Mouse (Mus musculus): ENCODE results near the gene D17H6S53E. TPM values are rescaled to one million over a fixed set of nuclear protein-coding genes. Genes with fewer than 3 reads are reported as not detected.
A peak's percentile ranks its signal among the peaks of the same experiment; 100 is the strongest.

The D17H6S53E gene
- polyA plus RNA-seq, 1 experiment, result 2.5 TPM

GRCm38 (mm10) chr17:35162730-35163129 is 36.6 kb downstream of the D17H6S53E start:
- no peak overlapping the region for H3K27ac ChIP-seq (ENCODE audit: control insufficient read depth, insufficient read depth, low read depth, low read length)
- peak overlapping the region; percentile 47 for H3K4me3 ChIP-seq (ENCODE audit: control insufficient read depth, low read depth, low read length)
- H3K27me3 ChIP-seq (ENCODE audit: control insufficient read depth, insufficient read depth, low read length), result no peaks in the 10 kb centered on the region
- TF ChIP-seq CTCF (IDR thresholded peaks at IDR 0.05; ENCODE audit: control insufficient read depth, insufficient read depth, insufficient replicate concordance, low read depth, low read length) (no peak), POLR2A (IDR thresholded peaks at IDR 0.05; ENCODE audit: control insufficient read depth, low read depth, low read length) (no peak)
- H3K36me3 ChIP-seq (ENCODE audit: control insufficient read depth, insufficient read depth, low read length), result peaks cover 10% of the 10 kb centered on the region
- H3K4me1 ChIP-seq (ENCODE audit: control insufficient read depth, insufficient read depth, low read length), result peaks cover 4% of the 10 kb centered on the region

GRCm38 (mm10) chr17:35163326-35164081 is 37.3 kb downstream of the D17H6S53E start:
- TF ChIP-seq POLR2A (IDR thresholded peaks at IDR 0.05; ENCODE audit: control insufficient read depth, low read depth, low read length) (no peak), CTCF (IDR thresholded peaks at IDR 0.05; ENCODE audit: control insufficient read depth, insufficient read depth, insufficient replicate concordance, low read depth, low read length) (no peak)

GRCm38 (mm10) chr17:35164218-35164567 is 38.0 kb downstream of the D17H6S53E start:
- Histone ChIP-seq H3K27ac (ENCODE audit: control insufficient read depth, insufficient read depth, low read depth, low read length) (peak overlapping the region; percentile 99), H3K4me1 (ENCODE audit: control insufficient read depth, insufficient read depth, low read length) (peaks cover 4% of the 10 kb centered on the region), H3K36me3 (ENCODE audit: control insufficient read depth, insufficient read depth, low read length) (peaks cover 5% of the 10 kb centered on the region), H3K27me3 (ENCODE audit: control insufficient read depth, insufficient read depth, low read length) (no peaks in the 10 kb centered on the region), H3K4me3 (ENCODE audit: control insufficient read depth, low read depth, low read length) (peak overlapping the region; percentile 94)
- TF ChIP-seq POLR2A (IDR thresholded peaks at IDR 0.05; ENCODE audit: control insufficient read depth, low read depth, low read length) (peak; percentile 6; the same call in 1 of the 2 replicates), CTCF (IDR thresholded peaks at IDR 0.05; ENCODE audit: control insufficient read depth, insufficient read depth, insufficient replicate concordance, low read depth, low read length) (no peak)

More at GRCm38 (mm10) chr17:35163326-35164081, 37.3 kb downstream of the D17H6S53E start:
- Histone ChIP-seq H3K4me3 (ENCODE audit: control insufficient read depth, low read depth, low read length) (peak overlapping the region; percentile 94), H3K27me3 (ENCODE audit: control insufficient read depth, insufficient read depth, low read length) (no peaks in the 10 kb centered on the region), H3K4me1 (ENCODE audit: control insufficient read depth, insufficient read depth, low read length) (peaks cover 4% of the 10 kb centered on the region), H3K27ac (ENCODE audit: control insufficient read depth, insufficient read depth, low read depth, low read length) (peak overlapping the region; percentile 99), H3K36me3 (ENCODE audit: control insufficient read depth, insufficient read depth, low read length) (peaks cover 10% of the 10 kb centered on the region)

GRCm38 (mm10) chr17:35164568-35165450 is 38.6 kb downstream of the D17H6S53E start, which contains the start of gene Prrc2a:
Gene Prrc2a, minus strand, starts transcription at chr17:35164897.
- TF ChIP-seq CTCF (IDR thresholded peaks at IDR 0.05; ENCODE audit: control insufficient read depth, insufficient read depth, insufficient replicate concordance, low read depth, low read length), result no peak
- peak; percentile 88 for TF ChIP-seq POLR2A (IDR thresholded peaks at IDR 0.05; ENCODE audit: control insufficient read depth, low read depth, low read length)
- peaks cover 3% of the 10 kb centered on the region for H3K36me3 ChIP-seq (ENCODE audit: control insufficient read depth, insufficient read depth, low read length)
- no peaks in the 10 kb centered on the region for H3K27me3 ChIP-seq (ENCODE audit: control insufficient read depth, insufficient read depth, low read length)
- peak within 1 kb of the TSS; percentile 94 for H3K4me3 ChIP-seq (ENCODE audit: control insufficient read depth, low read depth, low read length)
- peaks cover 4% of the 10 kb centered on the region for H3K4me1 ChIP-seq (ENCODE audit: control insufficient read depth, insufficient read depth, low read length)
- peak within 1 kb of the TSS; percentile 99 for H3K27ac ChIP-seq (ENCODE audit: control insufficient read depth, insufficient read depth, low read depth, low read length)

DNA sequence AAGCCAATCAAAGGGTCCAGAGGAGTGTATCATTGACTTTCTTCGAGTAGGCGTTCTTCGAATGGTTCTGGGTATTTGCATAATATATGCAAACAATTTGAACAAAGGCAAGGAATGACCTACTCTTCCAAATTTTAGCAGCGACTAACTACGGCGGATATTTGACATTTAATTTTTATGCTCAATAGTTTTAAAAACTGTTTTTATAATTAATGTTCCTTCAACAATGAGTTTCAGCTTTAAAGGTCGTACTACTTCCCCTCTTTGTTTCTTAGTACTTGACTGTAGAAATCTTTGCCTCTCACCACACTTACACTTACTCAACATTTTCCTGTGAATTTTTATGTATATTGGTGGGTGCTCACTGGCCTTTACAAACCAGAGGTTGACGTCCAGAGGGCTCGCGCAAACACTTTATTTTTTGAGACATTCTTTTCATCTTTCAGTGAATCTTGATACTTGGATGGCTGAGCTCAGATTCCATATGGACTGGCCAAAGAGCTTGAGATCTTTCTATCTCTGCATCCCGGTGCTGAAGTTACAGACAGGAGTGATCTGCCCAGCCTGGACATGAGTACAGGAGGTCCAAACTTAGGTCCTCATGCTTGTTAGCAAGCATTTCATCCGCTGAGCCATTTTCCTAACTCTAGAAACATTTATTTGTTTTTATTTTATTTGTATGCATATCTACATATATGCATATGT is 39.4 kb downstream of the D17H6S53E start:
- Histone ChIP-seq H3K36me3 (ENCODE audit: control insufficient read depth, insufficient read depth, low read length) (peaks cover 3% of the 10 kb centered on the region), H3K27me3 (ENCODE audit: control insufficient read depth, insufficient read depth, low read length) (no peaks in the 10 kb centered on the region), H3K4me3 (ENCODE audit: control insufficient read depth, low read depth, low read length) (peak overlapping the region; percentile 82), H3K4me1 (ENCODE audit: control insufficient read depth, insufficient read depth, low read length) (peaks cover 4% of the 10 kb centered on the region), H3K27ac (ENCODE audit: control insufficient read depth, insufficient read depth, low read depth, low read length) (peak overlapping the region; percentile 93)
- TF ChIP-seq POLR2A (IDR thresholded peaks at IDR 0.05; ENCODE audit: control insufficient read depth, low read depth, low read length), result no peak
- TF ChIP-seq CTCF (IDR thresholded peaks at IDR 0.05; ENCODE audit: control insufficient read depth, insufficient read depth, insufficient replicate concordance, low read depth, low read length), result no peak

DNA sequence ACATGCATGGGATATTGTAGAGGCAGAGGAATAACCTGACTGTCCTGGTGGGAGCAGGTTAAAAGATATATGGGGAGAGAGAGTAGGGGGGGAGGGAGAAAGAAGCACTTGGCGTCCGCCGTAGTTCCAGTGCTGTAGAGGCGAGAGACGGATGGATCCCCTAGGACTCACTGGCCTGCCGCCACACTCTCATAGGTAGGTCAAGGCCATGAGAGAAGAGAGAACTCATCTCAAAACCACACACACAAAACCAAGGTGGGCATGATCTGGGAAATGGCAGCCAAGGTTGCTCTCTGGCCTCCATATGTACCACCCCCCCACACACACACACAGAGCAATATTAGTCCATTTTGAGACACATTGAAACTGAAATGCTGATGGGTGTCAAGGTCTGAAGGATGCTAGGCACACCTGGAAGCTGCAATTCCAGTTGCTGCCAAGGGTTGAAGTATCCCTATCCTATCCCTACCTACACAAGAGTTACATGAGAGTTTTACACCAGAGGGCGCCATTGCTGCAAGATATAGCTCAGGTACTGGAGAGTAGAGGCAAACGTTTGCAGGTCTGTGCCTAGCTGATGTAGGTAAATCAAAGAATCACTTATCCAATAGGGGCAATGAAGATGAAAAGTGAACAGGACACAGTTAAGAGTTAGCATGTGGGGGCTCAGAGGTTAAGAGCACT is 40.3 kb downstream of the D17H6S53E start:
- H3K4me3 ChIP-seq (ENCODE audit: control insufficient read depth, low read depth, low read length), result peak overlapping the region; percentile 58
- TF ChIP-seq POLR2A (IDR thresholded peaks at IDR 0.05; ENCODE audit: control insufficient read depth, low read depth, low read length), result no peak
- TF ChIP-seq CTCF (IDR thresholded peaks at IDR 0.05; ENCODE audit: control insufficient read depth, insufficient read depth, insufficient replicate concordance, low read depth, low read length), result no peak
- H3K27me3 ChIP-seq (ENCODE audit: control insufficient read depth, insufficient read depth, low read length), result no peaks in the 10 kb centered on the region

More for the DNA sequence above, 40.3 kb downstream of the D17H6S53E start:
- peaks cover 1% of the 10 kb centered on the region for H3K36me3 ChIP-seq (ENCODE audit: control insufficient read depth, insufficient read depth, low read length)
- peaks cover 4% of the 10 kb centered on the region for H3K4me1 ChIP-seq (ENCODE audit: control insufficient read depth, insufficient read depth, low read length)
- H3K27ac ChIP-seq (ENCODE audit: control insufficient read depth, insufficient read depth, low read depth, low read length), result no peak overlapping the region

All from testis, adult 2 months (tissue).